Mouse (Mus musculus) liver, embryonic 11.5 days (tissue): ENCODE results near the gene C1galt1. TPM values are rescaled to one million over a fixed set of nuclear protein-coding genes. Genes with fewer than 3 reads are reported as not detected.

Source experiments
- ATAC-seq: fragments of 200-750 bp; cut with Nextera tagmentation; replicated peaks from 2 replicates; pipeline ENCODE4 v1.8.0; 2017; ENCODE audit warnings: moderate number of reproducible peaks, mild to moderate bottlenecking, moderate TSS enrichment, moderate library complexity; ENCODE audit not compliant: low FRiP score
- DNase-seq: peaks from one replicate; pipeline ENCODE4 v3.0.0-alpha.2; 2017; ENCODE audit warnings: low spot score
- H3K27ac ChIP-seq: fragments of 300-500 bp; sonication (generic); 2 replicates; pipeline ENCODE4 v1.5.1; 2014; ENCODE audit warnings: mild to moderate bottlenecking, low read depth, low read length, control low read depth
- H3K27me3 ChIP-seq: fragments of 300-500 bp; sonication (generic); replicated peaks from 2 replicates; pipeline ENCODE4 v1.6.1; 2014; ENCODE audit warnings: low read length, mixed read lengths; ENCODE audit not compliant: control insufficient read depth, insufficient read depth
- H3K36me3 ChIP-seq: fragments of 300-500 bp; sonication (generic); 2 replicates; pipeline ENCODE4 v1.6.1; 2014; ENCODE audit warnings: mild to moderate bottlenecking, low read length, moderate library complexity, mixed read lengths; ENCODE audit not compliant: control insufficient read depth, insufficient read depth
- H3K4me1 ChIP-seq: fragments of 300-500 bp; sonication (generic); replicated peaks from 2 replicates; pipeline ENCODE4 v1.6.1; 2014; ENCODE audit warnings: low read length, mixed read lengths; ENCODE audit not compliant: control insufficient read depth, insufficient read depth
- H3K4me2 ChIP-seq: fragments of 300-500 bp; sonication (generic); 2 replicates; pipeline ENCODE4 v1.6.1; 2014; ENCODE audit warnings: mild to moderate bottlenecking, control low read depth, moderate library complexity
- H3K4me3 ChIP-seq: fragments of 300-500 bp; sonication (generic); 2 replicates; pipeline ENCODE4 v1.5.1; 2014; ENCODE audit warnings: low read depth, low read length, control low read depth
- H3K9ac ChIP-seq: fragments of 300-500 bp; sonication (generic); 2 replicates; pipeline ENCODE4 v1.6.1; 2014; ENCODE audit warnings: low read depth, low read length, control low read depth
- H3K9me3 ChIP-seq: fragments of 300-500 bp; sonication (generic); 2 replicates; pipeline ENCODE4 v1.6.1; 2016; ENCODE audit warnings: low read length, inconsistent platforms, mixed read lengths; ENCODE audit not compliant: control insufficient read depth
- WGBS: fragments of 180-500 bp; shearing (Covaris S2); extraction: QIAGEN DNeasy Blood & Tissue Kit; methylation state at CpG from one replicate; pipeline ENCODE4 v1.1.7; 2014; 5-methylcytosine and 5-hydroxymethylcytosine counted together
- polyA plus RNA-seq: library from polyadenylated mRNA; unstranded; fragments of >200 nt; fragmentation: Nextera tagmentation; extraction: Ambion mirVana; gene quantifications from 2 replicates; pipeline ENCODE4 v1.2.1, GENCODE M21; 2014

Gene C1galt1
- polyA plus RNA-seq, 1 experiment from 2014 or later: 11.4 TPM

DNA sequence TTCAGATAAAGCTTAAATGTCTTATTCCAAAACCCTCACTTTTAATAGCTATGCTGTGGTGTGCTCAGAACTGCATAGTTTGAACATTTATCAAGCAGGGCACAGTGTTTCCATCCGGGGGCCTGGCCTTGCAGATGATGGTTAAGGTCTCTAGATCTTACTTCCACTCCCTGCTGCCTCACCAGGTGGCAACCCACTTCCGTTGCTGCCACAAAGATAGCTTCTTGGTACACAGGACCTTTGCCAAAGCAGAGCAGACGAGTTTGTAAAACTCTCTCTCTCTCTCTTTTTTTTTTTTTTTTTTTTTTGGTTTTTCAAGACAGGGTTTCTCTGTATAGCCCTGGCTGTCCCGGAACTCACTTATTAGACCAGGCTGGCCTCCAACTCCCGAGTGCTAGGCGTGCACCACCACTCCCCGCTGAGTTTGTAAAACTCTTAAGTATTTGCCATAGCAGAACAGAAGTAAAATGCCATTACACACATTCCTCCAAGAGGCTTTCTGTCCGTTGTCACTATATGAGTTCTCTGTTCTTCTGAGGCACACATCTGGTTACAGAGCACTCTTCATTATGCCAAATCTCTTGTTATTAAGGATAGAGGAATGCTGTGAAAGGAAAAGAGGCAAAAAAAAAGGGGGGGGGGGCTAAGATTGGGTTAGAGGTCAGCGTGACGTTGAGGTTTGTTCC is 773 bp upstream of the C1galt1 start:
- Histone ChIP-seq H3K9me3 (no peaks in the 10 kb centered on the region), H3K27me3 (no peaks in the 10 kb centered on the region), H3K27ac (peak overlapping the region; percentile 94; the same call in 1 of the 2 replicates), H3K36me3 (no peaks in the 10 kb centered on the region), H3K9ac (no peak overlapping the region), H3K4me1 (peaks cover 21% of the 10 kb centered on the region), H3K4me2 (peak overlapping the region; percentile 72), H3K4me3 (peak overlapping the region; percentile 92)
- DNase-seq (no peak), ATAC-seq (no peak)
- 64% methylated on average over 10 of the region's 10 CpGs for WGBS

DNA sequence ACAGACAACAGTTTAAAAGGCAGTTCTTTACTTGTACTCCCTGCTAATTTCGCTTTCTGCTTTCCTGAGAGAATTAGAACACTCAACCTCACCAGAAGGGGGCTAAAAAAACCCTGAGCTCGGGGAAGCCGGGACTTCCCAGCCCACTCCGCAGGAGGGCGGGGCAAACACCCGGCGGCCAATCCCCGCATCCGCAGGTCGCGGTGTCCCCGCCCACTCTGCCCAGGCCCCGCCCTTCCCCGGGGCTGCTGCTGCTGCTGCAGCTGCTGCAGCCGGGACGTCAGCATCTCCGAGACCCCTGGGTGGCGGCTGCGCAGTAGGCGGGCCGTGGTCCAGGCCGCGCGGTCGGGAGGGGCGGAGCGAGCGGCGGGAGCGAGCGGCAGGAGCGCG is 235 bp upstream of the C1galt1 start:
- peak overlapping the region; percentile 72 for H3K4me2 ChIP-seq
- H3K4me3 ChIP-seq: peak overlapping the region; percentile 92
- H3K4me1 ChIP-seq: peaks cover 24% of the 10 kb centered on the region
- H3K27me3 ChIP-seq: no peaks in the 10 kb centered on the region
- peak overlapping the region; percentile 94 for H3K27ac ChIP-seq
- peak; percentile 97 for DNase-seq
- ATAC-seq: peak; percentile 96
- H3K9ac ChIP-seq: peak overlapping the region; percentile 96
- no peaks in the 10 kb centered on the region for H3K36me3 ChIP-seq
- WGBS: under 1% methylated on average over 31 of the region's 33 CpGs
- H3K9me3 ChIP-seq: no peaks in the 10 kb centered on the region

GRCm38 (mm10) chr6:7845680-7846017 is 1.0 kb downstream of the C1galt1 start:
- H3K27ac ChIP-seq: no peak overlapping the region

DNA sequence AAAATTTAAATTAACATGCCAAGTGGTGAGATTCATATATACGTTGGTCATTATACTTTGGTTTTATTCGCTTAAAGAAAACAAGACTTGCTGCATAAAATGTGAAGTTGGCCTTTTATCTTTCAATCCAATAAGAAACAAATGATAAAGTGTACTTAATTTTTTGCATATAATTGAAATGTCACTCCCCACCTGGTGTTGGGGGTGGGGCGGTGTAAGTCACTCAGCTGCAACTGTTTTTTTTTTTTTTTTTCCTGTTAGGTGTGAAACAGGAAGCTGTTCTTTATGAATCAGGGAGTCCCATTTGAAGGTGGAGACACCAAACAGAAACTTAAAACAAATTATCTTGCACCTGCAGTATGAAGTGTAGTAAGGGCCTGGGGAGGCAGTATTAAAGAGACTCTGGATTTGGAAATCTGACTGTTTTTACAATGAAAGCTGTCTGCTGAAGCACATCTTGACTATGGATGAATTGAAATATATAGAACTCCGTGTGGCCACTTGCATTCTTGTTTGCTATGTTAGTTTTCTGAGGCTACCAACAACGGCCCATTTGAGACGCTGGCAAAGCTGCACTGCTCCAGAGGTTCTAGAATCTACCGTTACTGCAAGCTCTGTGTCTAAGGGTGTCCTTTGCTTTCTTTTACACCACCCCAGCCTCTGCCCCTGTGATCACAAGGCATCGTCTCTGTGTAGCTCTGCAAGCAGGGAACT is 2.2 kb downstream of the C1galt1 start:
- Histone ChIP-seq H3K9me3 (no peaks in the 10 kb centered on the region), H3K27me3 (no peaks in the 10 kb centered on the region), H3K4me1 (peaks cover 30% of the 10 kb centered on the region), H3K27ac (no peak overlapping the region), H3K36me3 (no peaks in the 10 kb centered on the region), H3K9ac (peak overlapping the region; percentile 12; the same call in 1 of the 2 replicates), H3K4me3 (peak overlapping the region; percentile 22), H3K4me2 (peak overlapping the region; percentile 59)
- WGBS: 77% methylated on average over 8 of the region's 8 CpGs
- no peak for ATAC-seq
- no peak for DNase-seq

More at GRCm38 (mm10) chr6:7845680-7846017, 1.0 kb downstream of the C1galt1 start:
- H3K9me3 ChIP-seq: no peaks in the 10 kb centered on the region
- ATAC-seq: no peak
- H3K9ac ChIP-seq: peak overlapping the region; percentile 64; the same call in 1 of the 2 replicates
- 1% methylated on average over 6 of the region's 6 CpGs for WGBS
- H3K36me3 ChIP-seq: no peaks in the 10 kb centered on the region
- H3K4me2 ChIP-seq: peak overlapping the region; percentile 72
- H3K4me3 ChIP-seq: peak overlapping the region; percentile 92
- DNase-seq: no peak
- H3K27me3 ChIP-seq: no peaks in the 10 kb centered on the region
- H3K4me1 ChIP-seq: peaks cover 30% of the 10 kb centered on the region

- H3K9ac ChIP-seq: 0 out of 2 replicates have a peak overlapping the region, but pooled peaks have one; percentile 3
- WGBS: 34% methylated on average over 6 of the region's 6 CpGs
- H3K27ac ChIP-seq: peak overlapping the region; percentile 61; the same call in 1 of the 2 replicates
- H3K27me3 ChIP-seq: no peaks in the 10 kb centered on the region
- H3K36me3 ChIP-seq: no peaks in the 10 kb centered on the region
- no peaks in the 10 kb centered on the region for H3K9me3 ChIP-seq
- no peak for DNase-seq
- H3K4me3 ChIP-seq: peak overlapping the region; percentile 22
- peaks cover 32% of the 10 kb centered on the region for H3K4me1 ChIP-seq
- no peak for ATAC-seq
- H3K4me2 ChIP-seq: peak overlapping the region; percentile 59
Measured at GRCm38 (mm10) chr6:7847890-7848508, 3.4 kb downstream of the C1galt1 start.

DNA sequence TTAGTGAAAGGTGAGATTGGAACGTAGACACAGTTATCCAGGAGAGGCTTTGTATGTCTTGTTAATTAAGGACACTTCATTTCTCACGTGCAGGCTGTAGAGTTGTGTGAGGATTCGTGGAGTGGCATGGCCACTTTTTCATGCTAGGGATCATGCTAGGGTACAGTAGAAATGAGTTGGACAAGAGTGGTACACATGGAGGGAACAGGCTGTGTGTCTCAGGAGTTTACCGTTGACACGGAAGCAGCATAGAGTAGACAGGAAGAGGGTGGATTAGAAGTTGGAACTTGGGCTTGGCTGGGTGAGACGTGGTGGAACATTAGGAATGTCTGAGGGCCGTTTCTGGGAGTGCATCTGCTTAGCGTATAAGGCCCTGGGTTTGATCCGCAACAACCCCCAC is 4.1 kb downstream of the C1galt1 start:
- Histone ChIP-seq H3K4me1 (peaks cover 36% of the 10 kb centered on the region), H3K9ac (no peak overlapping the region), H3K27ac (no peak overlapping the region), H3K4me3 (no peak overlapping the region), H3K9me3 (no peaks in the 10 kb centered on the region), H3K27me3 (no peaks in the 10 kb centered on the region), H3K4me2 (peak overlapping the region; percentile 59), H3K36me3 (no peaks in the 10 kb centered on the region)
- no peak for ATAC-seq
- DNase-seq: no peak
- 75% methylated on average over 9 of the region's 9 CpGs for WGBS

GRCm38 (mm10) chr6:7851036-7851435 is 6.4 kb downstream of the C1galt1 start:
- no peak for ATAC-seq
- DNase-seq: no peak
- no peak overlapping the region for H3K27ac ChIP-seq
- no peak overlapping the region for H3K4me2 ChIP-seq
- no peaks in the 10 kb centered on the region for H3K27me3 ChIP-seq
- H3K4me3 ChIP-seq: no peak overlapping the region
- H3K9me3 ChIP-seq: no peaks in the 10 kb centered on the region
- whole genome bisulfite sequencing: 86% methylated on average over 2 of the region's 2 CpGs
- H3K9ac ChIP-seq: no peak overlapping the region
- no peaks in the 10 kb centered on the region for H3K36me3 ChIP-seq
- H3K4me1 ChIP-seq: peaks cover 47% of the 10 kb centered on the region

DNA sequence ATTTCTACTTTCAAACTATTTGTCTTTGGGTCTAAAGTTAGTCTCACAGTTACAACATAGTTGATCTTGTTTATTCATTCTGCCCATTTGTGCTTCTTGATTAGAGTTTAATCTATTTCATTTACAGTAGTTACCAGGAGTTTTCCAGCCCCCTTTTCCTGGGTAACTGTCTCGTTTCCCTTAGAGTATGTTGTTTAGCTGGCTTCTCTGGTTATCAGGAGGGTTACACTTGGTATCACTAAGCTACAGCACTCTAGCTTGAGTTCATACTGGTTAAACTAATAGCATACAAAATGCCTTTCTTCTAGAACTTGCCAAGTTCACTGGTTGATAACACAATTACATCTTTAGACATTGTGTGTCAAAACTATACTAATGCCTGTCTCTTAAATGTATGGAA is 8.3 kb downstream of the C1galt1 start:
- no peaks in the 10 kb centered on the region for H3K27me3 ChIP-seq
- H3K36me3 ChIP-seq: no peaks in the 10 kb centered on the region
- H3K4me1 ChIP-seq: peaks cover 53% of the 10 kb centered on the region
- ATAC-seq (peak; percentile 73), DNase-seq (no peak)
- WGBS: 33% methylated on average over 1 of the region's 1 CpGs
- H3K27ac ChIP-seq: no peak overlapping the region
- no peak overlapping the region for H3K4me2 ChIP-seq
- H3K9ac ChIP-seq: no peak overlapping the region
- H3K9me3 ChIP-seq: no peaks in the 10 kb centered on the region
- no peak overlapping the region for H3K4me3 ChIP-seq
